Comparison of ENCODE assay signal across 22 mouse cellular contexts in genomic region chr16:4235587-4235986, GRCm38 (mm10).
"Had no signal": no experiment of that assay in that cellular context is flagged by ENCODE, and none has a peak within 500 bp of the region (broad histone marks: within the 10 kb centered on the region; RNA-seq: fewer than 3 reads in every experiment).

No protein-coding gene starts in this region.

- DNase-seq: kidney, adult 2 months; kidney, postnatal 25 days; layer of hippocampus, adult 9-11 months; lung, embryonic 14.5 days; lung, postnatal 36 days; midbrain, embryonic 14.5 days; right cerebral cortex, adult 18-20 months; right cerebral cortex, postnatal 14 days; right cerebral cortex, postnatal 4 days; thymus, adult 2 months; thymus, postnatal 14 days; thymus, postnatal 4 days had no signal

- H3K4me2 ChIP-seq: limb, embryonic 13.5 days; lung, embryonic 14.5 days; midbrain, embryonic 11.5 days; neural tube, embryonic 12.5 days; neural tube, embryonic 15.5 days had no signal

- H3K9me3 ChIP-seq: limb, embryonic 10.5 days; limb, embryonic 13.5 days; megakaryocyte, embryonic 14.5 days; neural tube, embryonic 12.5 days; neural tube, embryonic 15.5 days had no signal

- ATAC-seq: intestine, postnatal 0 days had no signal

- H3K9ac ChIP-seq: limb, embryonic 13.5 days; lung, embryonic 14.5 days; neural tube, embryonic 12.5 days; neural tube, embryonic 15.5 days had no signal

- H3K4me1 ChIP-seq: limb, embryonic 10.5 days; limb, embryonic 13.5 days; neural tube, embryonic 12.5 days; neural tube, embryonic 15.5 days had no signal

- H3K36me3 ChIP-seq: limb, embryonic 10.5 days; limb, embryonic 13.5 days; neural tube, embryonic 12.5 days; neural tube, embryonic 15.5 days had no signal

- H3K27ac ChIP-seq: kidney, postnatal 0 days; layer of hippocampus, adult 2 months; limb, embryonic 10.5 days; limb, embryonic 13.5 days; neural tube, embryonic 12.5 days; neural tube, embryonic 15.5 days; stomach, postnatal 0 days had no signal

- H3K27me3 ChIP-seq: limb, embryonic 13.5 days; neural tube, embryonic 12.5 days; neural tube, embryonic 15.5 days had no signal

- H3K4me3 ChIP-seq: layer of hippocampus, adult 2 months; limb, embryonic 10.5 days; limb, embryonic 13.5 days; megakaryocyte, embryonic 14.5 days; neural tube, embryonic 12.5 days; neural tube, embryonic 15.5 days had no signal
